Mouse (Mus musculus): Measurements from ENCODE around the gene Mpp3. TPM values are rescaled to one million over a fixed set of nuclear protein-coding genes. Genes with fewer than 3 reads are reported as not detected.
A peak's percentile ranks its signal among the peaks of the same experiment; 100 is the strongest.

The Mpp3 gene
- 55.9 and 56.2 TPM in 2 replicates for polyA plus RNA-seq (2015; fragmentation: Nextera tagmentation; extraction: Ambion mirVana)

- Histone ChIP-seq H3K4me1 (replicated peaks) (peaks cover 32% of the 10 kb centered on the region), H3K36me3 (no peaks in the 10 kb centered on the region), H3K27ac (replicated peaks) (peak within 1 kb of the TSS; percentile 84), H3K9ac (peak within 1 kb of the TSS; percentile 71), H3K9me3 (no peaks in the 10 kb centered on the region), H3K27me3 (no peaks in the 10 kb centered on the region), H3K4me2 (peak within 1 kb of the TSS; percentile 63), H3K4me3 (peak within 1 kb of the TSS; percentile 69)
- 66% methylated on average over 6 of the region's 6 CpGs for WGBS
- ATAC-seq (ENCODE audit: low FRiP score, low read depth), result no peak
Observed at GRCm38 (mm10) chr11:102028087-102028816, at the start of gene Mpp3. Mpp3 (minus strand) TSS chr11:102028461.

GRCm38 (mm10) chr11:102073722-102074121 lies 45.5 kb upstream of the Mpp3 start:
- no peaks in the 10 kb centered on the region for H3K27me3 ChIP-seq
- H3K27ac ChIP-seq (replicated peaks), result no peak overlapping the region
- no peak overlapping the region for H3K4me2 ChIP-seq
- H3K4me1 ChIP-seq (replicated peaks), result peaks cover 10% of the 10 kb centered on the region
- no peak overlapping the region for H3K4me3 ChIP-seq
- WGBS, result 70% methylated on average over 14 of the region's 14 CpGs
- peaks cover 15% of the 10 kb centered on the region; the same call in 1 of the 2 replicates for H3K36me3 ChIP-seq
- H3K9ac ChIP-seq, result no peak overlapping the region
- no peaks in the 10 kb centered on the region for H3K9me3 ChIP-seq
- ATAC-seq (ENCODE audit: low FRiP score, low read depth), result no peak

GRCm38 (mm10) chr11:102072729-102073128 lies 44.5 kb upstream of the Mpp3 start:
- Histone ChIP-seq H3K27ac (replicated peaks) (no peak overlapping the region), H3K4me1 (replicated peaks) (peaks cover 10% of the 10 kb centered on the region), H3K4me3 (no peak overlapping the region), H3K9ac (no peak overlapping the region), H3K4me2 (no peak overlapping the region), H3K9me3 (no peaks in the 10 kb centered on the region), H3K27me3 (no peaks in the 10 kb centered on the region), H3K36me3 (peaks cover 10% of the 10 kb centered on the region; the same call in 1 of the 2 replicates)
- ATAC-seq (ENCODE audit: low FRiP score, low read depth), result no peak
- 88% methylated on average over 5 of the region's 5 CpGs for whole genome bisulfite sequencing

- H3K9me3 ChIP-seq, result no peaks in the 10 kb centered on the region
- no peaks in the 10 kb centered on the region; the same call in 1 of the 2 replicates for H3K36me3 ChIP-seq
- H3K27me3 ChIP-seq, result no peaks in the 10 kb centered on the region
- WGBS, result 5% methylated on average over 12 of the region's 13 CpGs
- H3K4me2 ChIP-seq, result peak overlapping the region; percentile 21
- no peak overlapping the region for H3K4me3 ChIP-seq
- H3K4me1 ChIP-seq (replicated peaks), result peaks cover 10% of the 10 kb centered on the region
- ATAC-seq (ENCODE audit: low FRiP score, low read depth), result 0 out of 2 replicates have a peak, but pooled peaks have one; percentile 54
- H3K9ac ChIP-seq, result no peak overlapping the region
- H3K27ac ChIP-seq (replicated peaks), result no peak overlapping the region
Observed at GRCm38 (mm10) chr11:102070426-102070825, 42.2 kb upstream of the Mpp3 start.

- ATAC-seq (ENCODE audit: low FRiP score, low read depth), result no peak
- Histone ChIP-seq H3K27ac (replicated peaks) (no peak overlapping the region), H3K27me3 (no peaks in the 10 kb centered on the region), H3K36me3 (no peaks in the 10 kb centered on the region; the same call in 1 of the 2 replicates), H3K4me1 (replicated peaks) (peaks cover 10% of the 10 kb centered on the region), H3K9me3 (no peaks in the 10 kb centered on the region), H3K4me2 (no peak overlapping the region), H3K4me3 (no peak overlapping the region), H3K9ac (no peak overlapping the region)
- 55% methylated on average over 11 of the region's 11 CpGs for WGBS
Observed at GRCm38 (mm10) chr11:102069633-102070032, 41.4 kb upstream of the Mpp3 start.

- H3K4me1 ChIP-seq (replicated peaks), result peaks cover 10% of the 10 kb centered on the region
- H3K36me3 ChIP-seq, result peaks cover 4% of the 10 kb centered on the region; the same call in 1 of the 2 replicates
- no peak overlapping the region for H3K4me3 ChIP-seq
- no peak overlapping the region for H3K27ac ChIP-seq (replicated peaks)
- H3K4me2 ChIP-seq, result no peak overlapping the region
- WGBS, result 29% methylated on average over 2 of the region's 2 CpGs
- no peaks in the 10 kb centered on the region for H3K27me3 ChIP-seq
- no peak for ATAC-seq (ENCODE audit: low FRiP score, low read depth)
- H3K9ac ChIP-seq, result no peak overlapping the region
- no peaks in the 10 kb centered on the region for H3K9me3 ChIP-seq
Observed at GRCm38 (mm10) chr11:102068969-102069368, 40.7 kb upstream of the Mpp3 start.

GRCm38 (mm10) chr11:102063076-102063475 lies 34.8 kb upstream of the Mpp3 start:
- 84% methylated on average over 13 of the region's 13 CpGs for WGBS

GRCm38 (mm10) chr11:102061941-102062473 lies 33.7 kb upstream of the Mpp3 start:
- Histone ChIP-seq H3K9me3 (no peaks in the 10 kb centered on the region), H3K4me2 (peak overlapping the region; percentile 90), H3K4me1 (replicated peaks) (peaks cover 10% of the 10 kb centered on the region), H3K9ac (no peak overlapping the region), H3K27me3 (peaks cover 10% of the 10 kb centered on the region; the same call in 1 of the 2 replicates), H3K36me3 (peaks cover 38% of the 10 kb centered on the region), H3K4me3 (no peak overlapping the region), H3K27ac (replicated peaks) (no peak overlapping the region)
- 34% methylated on average over 16 of the region's 16 CpGs for WGBS
- no peak for ATAC-seq (ENCODE audit: low FRiP score, low read depth)

More at GRCm38 (mm10) chr11:102063076-102063475, 34.8 kb upstream of the Mpp3 start:
- Histone ChIP-seq H3K4me2 (no peak overlapping the region), H3K27ac (replicated peaks) (no peak overlapping the region), H3K9ac (no peak overlapping the region), H3K4me3 (no peak overlapping the region), H3K36me3 (peaks cover 38% of the 10 kb centered on the region), H3K4me1 (replicated peaks) (peaks cover 10% of the 10 kb centered on the region), H3K9me3 (no peaks in the 10 kb centered on the region), H3K27me3 (peaks cover 10% of the 10 kb centered on the region; the same call in 1 of the 2 replicates)
- no peak for ATAC-seq (ENCODE audit: low FRiP score, low read depth)

- Histone ChIP-seq H3K27me3 (peaks cover 10% of the 10 kb centered on the region; the same call in 1 of the 2 replicates), H3K4me2 (peak overlapping the region; percentile 90), H3K4me1 (replicated peaks) (peaks cover 10% of the 10 kb centered on the region), H3K4me3 (peak overlapping the region; percentile 43), H3K27ac (replicated peaks) (0 out of 2 replicates have a peak overlapping the region, but pooled peaks have one; percentile 26), H3K36me3 (peaks cover 38% of the 10 kb centered on the region), H3K9me3 (no peaks in the 10 kb centered on the region), H3K9ac (peak overlapping the region; percentile 53)
- WGBS, result 2% methylated on average over 23 of the region's 23 CpGs
- peak; percentile 70 for ATAC-seq (ENCODE audit: low FRiP score, low read depth)
Observed at GRCm38 (mm10) chr11:102061236-102061940, 33.1 kb upstream of the Mpp3 start.

- H3K4me3 ChIP-seq, result no peak overlapping the region
- no peaks in the 10 kb centered on the region for H3K4me1 ChIP-seq (replicated peaks)
- WGBS, result 21% methylated on average over 9 of the region's 9 CpGs
- H3K27me3 ChIP-seq, result no peaks in the 10 kb centered on the region
- H3K9me3 ChIP-seq, result no peaks in the 10 kb centered on the region
- H3K9ac ChIP-seq, result no peak overlapping the region
- no peak for ATAC-seq (ENCODE audit: low FRiP score, low read depth)
- H3K36me3 ChIP-seq, result 0 out of 2 replicates have a peak, but pooled peaks cover 3% of the 10 kb centered on the region
- no peak overlapping the region for H3K27ac ChIP-seq (replicated peaks)
- H3K4me2 ChIP-seq, result no peak overlapping the region
Observed at GRCm38 (mm10) chr11:102053847-102054246, 25.6 kb upstream of the Mpp3 start.

- Histone ChIP-seq H3K4me3 (no peak overlapping the region), H3K27me3 (no peaks in the 10 kb centered on the region), H3K4me2 (no peak overlapping the region), H3K4me1 (replicated peaks) (no peaks in the 10 kb centered on the region), H3K9ac (no peak overlapping the region), H3K9me3 (no peaks in the 10 kb centered on the region), H3K36me3 (no peaks in the 10 kb centered on the region), H3K27ac (replicated peaks) (no peak overlapping the region)
- no peak for ATAC-seq (ENCODE audit: low FRiP score, low read depth)
- WGBS, result 79% methylated on average over 7 of the region's 7 CpGs
Observed at GRCm38 (mm10) chr11:102053183-102053582, 24.9 kb upstream of the Mpp3 start.

GRCm38 (mm10) chr11:102052697-102053096 lies 24.4 kb upstream of the Mpp3 start:
- no peak for ATAC-seq (ENCODE audit: low FRiP score, low read depth)
- no peaks in the 10 kb centered on the region for H3K36me3 ChIP-seq
- no peaks in the 10 kb centered on the region for H3K9me3 ChIP-seq
- H3K4me3 ChIP-seq, result no peak overlapping the region
- WGBS, result 83% methylated on average over 12 of the region's 12 CpGs
- H3K4me1 ChIP-seq (replicated peaks), result no peaks in the 10 kb centered on the region
- H3K4me2 ChIP-seq, result no peak overlapping the region
- H3K9ac ChIP-seq, result no peak overlapping the region
- H3K27me3 ChIP-seq, result no peaks in the 10 kb centered on the region
- H3K27ac ChIP-seq (replicated peaks), result no peak overlapping the region
